Mouse (Mus musculus) adipocyte (in vitro differentiated cells): ENCODE results near the gene Myh13.
A peak's percentile ranks its signal among the peaks of the same experiment; 100 is the strongest.

ENCODE experiments used
- DNase-seq: peaks from one replicate; pipeline ENCODE4 v3.0.0-alpha.2; 2016; ENCODE audit warnings: low spot score

Gene Myh13

GRCm38 (mm10) chr11:67390679-67391384, 69.4 kb downstream of the Myh13 start:
- DNase-seq: peak; percentile 76

DNA sequence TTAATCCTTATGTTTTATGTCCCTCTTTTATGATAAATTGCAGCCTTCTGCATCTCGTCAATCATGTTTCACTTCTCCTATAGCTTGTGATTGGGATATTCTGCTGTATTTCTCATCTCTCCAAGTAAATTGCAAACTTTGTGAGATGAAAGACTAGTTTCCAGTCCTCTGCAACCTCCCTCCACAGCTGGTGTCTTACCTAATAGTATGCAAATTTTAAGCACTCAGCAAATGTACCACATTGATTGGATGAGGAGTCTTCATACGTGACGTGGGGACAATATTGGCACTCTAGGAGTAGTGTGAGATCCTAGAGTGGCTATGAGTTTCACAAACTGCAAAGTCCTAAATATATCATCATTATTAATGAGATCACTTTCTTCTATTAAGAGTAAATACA, 70.9 kb downstream of the Myh13 start:
- DNase-seq: no peak

GRCm38 (mm10) chr11:67400956-67401355, 79.5 kb downstream of the Myh13 start:
- no peak for DNase-seq

- DNase-seq: no peak
These were observed 93.0 kb downstream of the Myh13 start for GRCm38 (mm10) chr11:67414346-67414940.
